Mouse (Mus musculus) cerebellum, adult 18-20 months (tissue): ENCODE data around the gene Dph6.

Experiments used
- DNase-seq, 2 experiments: peaks; one replicate each; pipeline ENCODE4 v3.0.0; 2021

The Dph6 gene

GRCm38 (mm10) chr2:114536032-114536431 is 118.7 kb downstream of the Dph6 start:
- no peak for DNase-seq

- DNase-seq, result no peak
Measured at GRCm38 (mm10) chr2:114531010-114531756, 123.6 kb downstream of the Dph6 start.

- DNase-seq, result no peak
Measured at GRCm38 (mm10) chr2:114520414-114520813, 134.3 kb downstream of the Dph6 start.

GRCm38 (mm10) chr2:114519907-114520306 is 134.9 kb downstream of the Dph6 start:
- DNase-seq, result no peak

GRCm38 (mm10) chr2:114492398-114492797 is 162.4 kb downstream of the Dph6 start:
- no peak for DNase-seq

- DNase-seq, result no peak
Measured at GRCm38 (mm10) chr2:114491907-114492306, 162.9 kb downstream of the Dph6 start.

GRCm38 (mm10) chr2:114486980-114487379 is 167.8 kb downstream of the Dph6 start:
- DNase-seq, result peak in 1 of 2 experiments; percentile 2
